Mouse (Mus musculus): ENCODE data around the gene Fdxr. TPM values are rescaled to one million over a fixed set of nuclear protein-coding genes. Genes with fewer than 3 reads are reported as not detected.

Fdxr gene
- polyA plus RNA-seq, 1 experiment from 2014 or later, result 15.2 TPM

DNA sequence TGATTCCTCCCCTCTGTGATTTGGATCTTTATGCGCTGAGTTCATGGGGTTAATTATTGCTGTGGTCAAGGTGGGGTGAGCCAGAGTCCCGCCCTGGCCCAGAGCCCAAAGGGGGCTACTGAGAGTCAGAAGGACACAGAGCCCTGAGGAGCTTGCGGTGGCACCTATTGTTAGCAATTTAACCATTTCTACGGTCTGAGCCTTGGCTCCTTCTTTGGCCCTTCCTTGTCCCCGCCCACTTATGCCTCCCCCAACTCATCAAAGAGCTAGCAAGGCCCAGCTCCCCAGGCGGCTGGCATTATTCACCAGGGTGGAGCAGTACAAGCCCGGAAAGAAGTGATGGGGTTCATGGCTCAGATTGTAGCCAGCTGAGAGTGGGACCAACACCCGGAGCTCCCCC, 30.0 kb upstream of the Fdxr start, which contains the start of gene Otop2:
Gene Otop2 (plus strand): TSS at position 301 of the 400 bp plus-strand sequence.
- Histone ChIP-seq H3K27me3 (ENCODE audit: control insufficient read depth, insufficient read depth, low read length) (0 out of 2 replicates have a peak, but pooled peaks cover 3% of the 10 kb centered on the region), H3K4me2 (replicated peaks) (no peak within 1 kb of the TSS), H3K27ac (no peak within 1 kb of the TSS), H3K4me1 (replicated peaks; ENCODE audit: control insufficient read depth, insufficient read depth, low read length) (no peaks in the 10 kb centered on the region), H3K9me3 (ENCODE audit: control insufficient read depth, low read length) (no peaks in the 10 kb centered on the region), H3K36me3 (replicated peaks; ENCODE audit: control insufficient read depth, insufficient read depth) (no peaks in the 10 kb centered on the region), H3K9ac (no peak within 1 kb of the TSS), H3K4me3 (replicated peaks; ENCODE audit: low read length) (no peak within 1 kb of the TSS)
- no peak for ATAC-seq (ENCODE audit: low FRiP score)
- no peak for DNase-seq (ENCODE audit: low spot score)
- 12% methylated on average over 8 of the region's 8 CpGs for WGBS

- 81% methylated on average over 8 of the region's 8 CpGs for WGBS
- Histone ChIP-seq H3K27ac (no peak overlapping the region), H3K27me3 (ENCODE audit: control insufficient read depth, insufficient read depth, low read length) (0 out of 2 replicates have a peak, but pooled peaks cover 6% of the 10 kb centered on the region), H3K4me1 (replicated peaks; ENCODE audit: control insufficient read depth, insufficient read depth, low read length) (no peaks in the 10 kb centered on the region), H3K36me3 (replicated peaks; ENCODE audit: control insufficient read depth, insufficient read depth) (no peaks in the 10 kb centered on the region), H3K9me3 (ENCODE audit: control insufficient read depth, low read length) (0 out of 2 replicates have a peak, but pooled peaks cover 2% of the 10 kb centered on the region), H3K4me2 (replicated peaks) (no peak overlapping the region), H3K9ac (no peak overlapping the region), H3K4me3 (replicated peaks; ENCODE audit: low read length) (no peak overlapping the region)
- ATAC-seq (ENCODE audit: low FRiP score) (no peak), DNase-seq (ENCODE audit: low spot score) (no peak)
These were observed 26.3 kb upstream of the Fdxr start for GRCm38 (mm10) chr11:115303167-115303566.

DNA sequence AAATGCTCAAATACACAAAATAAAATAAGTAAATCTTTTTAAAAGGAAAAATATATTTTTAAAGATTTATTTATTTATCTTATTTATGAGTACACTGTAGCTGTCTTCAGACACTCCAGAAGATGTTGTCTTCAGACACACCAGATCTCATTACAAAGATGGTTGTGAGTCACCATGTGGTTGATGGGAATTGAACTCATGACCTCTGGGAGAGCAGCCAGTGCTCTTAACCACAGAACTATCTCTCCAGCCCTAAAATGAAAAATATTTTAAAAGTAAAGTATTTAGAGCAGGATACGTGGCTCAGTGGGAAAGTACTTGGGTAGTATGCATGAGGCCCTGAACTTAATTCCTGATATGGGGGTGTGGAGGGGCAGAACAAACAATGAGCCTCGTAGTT, 24.5 kb upstream of the Fdxr start:
- H3K4me3 ChIP-seq (replicated peaks; ENCODE audit: low read length), result no peak overlapping the region
- no peak overlapping the region for H3K27ac ChIP-seq
- no peak for DNase-seq (ENCODE audit: low spot score)
- peaks cover 9% of the 10 kb centered on the region; the same call in 1 of the 2 replicates for H3K27me3 ChIP-seq (ENCODE audit: control insufficient read depth, insufficient read depth, low read length)
- ATAC-seq (ENCODE audit: low FRiP score), result no peak
- peaks cover 6% of the 10 kb centered on the region for H3K4me1 ChIP-seq (replicated peaks; ENCODE audit: control insufficient read depth, insufficient read depth, low read length)
- no peak overlapping the region for H3K4me2 ChIP-seq (replicated peaks)
- H3K36me3 ChIP-seq (replicated peaks; ENCODE audit: control insufficient read depth, insufficient read depth), result no peaks in the 10 kb centered on the region
- H3K9me3 ChIP-seq (ENCODE audit: control insufficient read depth, low read length), result 0 out of 2 replicates have a peak, but pooled peaks cover 2% of the 10 kb centered on the region
- WGBS, result 91% methylated on average over 2 of the region's 2 CpGs
- no peak overlapping the region for H3K9ac ChIP-seq

DNA sequence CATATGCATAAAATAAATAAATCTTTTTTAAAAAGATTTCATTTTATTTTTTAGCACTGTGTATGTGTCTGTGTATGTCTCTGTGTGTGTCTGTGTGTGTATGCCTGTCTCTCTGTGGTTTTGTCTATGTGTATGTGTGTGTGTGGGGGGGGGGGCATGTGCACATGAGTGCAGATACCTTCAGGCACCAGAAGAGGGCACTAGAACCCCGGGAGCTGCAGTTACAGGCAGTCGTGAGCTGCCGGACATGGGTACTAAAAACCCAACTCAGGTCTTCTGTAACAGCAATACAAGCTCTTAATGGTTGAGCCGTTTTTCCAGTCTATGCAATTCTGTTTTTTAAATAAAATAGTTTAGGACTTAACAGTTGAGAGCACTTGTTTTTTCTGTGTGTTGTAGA, 23.9 kb upstream of the Fdxr start:
- Histone ChIP-seq H3K27ac (no peak overlapping the region), H3K4me2 (replicated peaks) (no peak overlapping the region), H3K9ac (no peak overlapping the region), H3K36me3 (replicated peaks; ENCODE audit: control insufficient read depth, insufficient read depth) (no peaks in the 10 kb centered on the region), H3K27me3 (ENCODE audit: control insufficient read depth, insufficient read depth, low read length) (peaks cover 11% of the 10 kb centered on the region; the same call in 1 of the 2 replicates), H3K9me3 (ENCODE audit: control insufficient read depth, low read length) (0 out of 2 replicates have a peak, but pooled peaks cover 2% of the 10 kb centered on the region), H3K4me3 (replicated peaks; ENCODE audit: low read length) (no peak overlapping the region), H3K4me1 (replicated peaks; ENCODE audit: control insufficient read depth, insufficient read depth, low read length) (peaks cover 6% of the 10 kb centered on the region)
- ATAC-seq (ENCODE audit: low FRiP score), result no peak
- 85% methylated on average over 4 of the region's 4 CpGs for WGBS
- no peak for DNase-seq (ENCODE audit: low spot score)

DNA sequence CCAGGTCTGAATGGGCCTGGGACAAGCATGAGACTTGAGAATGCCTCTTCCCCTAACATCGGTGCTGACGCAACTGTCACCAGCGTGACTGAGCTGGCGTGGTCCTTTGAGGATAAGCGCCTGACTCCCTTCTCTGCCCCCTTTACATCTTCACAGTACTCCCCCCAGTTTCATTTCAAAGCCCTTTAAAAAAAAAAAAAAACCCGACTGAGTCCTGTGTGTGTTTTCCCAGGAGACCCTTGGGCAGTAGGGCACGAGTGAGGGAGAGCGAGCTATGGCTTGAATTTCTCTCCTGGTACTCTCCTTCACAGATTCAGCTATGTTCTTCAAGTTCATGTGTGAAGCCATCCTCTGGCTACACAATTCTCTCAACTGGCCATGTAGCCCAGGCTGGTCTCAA, 21.3 kb upstream of the Fdxr start:
- Histone ChIP-seq H3K4me1 (replicated peaks; ENCODE audit: control insufficient read depth, insufficient read depth, low read length) (peaks cover 6% of the 10 kb centered on the region), H3K9ac (no peak overlapping the region), H3K9me3 (ENCODE audit: control insufficient read depth, low read length) (0 out of 2 replicates have a peak, but pooled peaks cover 2% of the 10 kb centered on the region), H3K27ac (no peak overlapping the region), H3K4me3 (replicated peaks; ENCODE audit: low read length) (no peak overlapping the region), H3K36me3 (replicated peaks; ENCODE audit: control insufficient read depth, insufficient read depth) (no peaks in the 10 kb centered on the region), H3K4me2 (replicated peaks) (peak overlapping the region; percentile 86), H3K27me3 (ENCODE audit: control insufficient read depth, insufficient read depth, low read length) (peaks cover 11% of the 10 kb centered on the region; the same call in 1 of the 2 replicates)
- no peak for ATAC-seq (ENCODE audit: low FRiP score)
- DNase-seq (ENCODE audit: low spot score), result no peak
- WGBS, result 66% methylated on average over 8 of the region's 8 CpGs

DNA sequence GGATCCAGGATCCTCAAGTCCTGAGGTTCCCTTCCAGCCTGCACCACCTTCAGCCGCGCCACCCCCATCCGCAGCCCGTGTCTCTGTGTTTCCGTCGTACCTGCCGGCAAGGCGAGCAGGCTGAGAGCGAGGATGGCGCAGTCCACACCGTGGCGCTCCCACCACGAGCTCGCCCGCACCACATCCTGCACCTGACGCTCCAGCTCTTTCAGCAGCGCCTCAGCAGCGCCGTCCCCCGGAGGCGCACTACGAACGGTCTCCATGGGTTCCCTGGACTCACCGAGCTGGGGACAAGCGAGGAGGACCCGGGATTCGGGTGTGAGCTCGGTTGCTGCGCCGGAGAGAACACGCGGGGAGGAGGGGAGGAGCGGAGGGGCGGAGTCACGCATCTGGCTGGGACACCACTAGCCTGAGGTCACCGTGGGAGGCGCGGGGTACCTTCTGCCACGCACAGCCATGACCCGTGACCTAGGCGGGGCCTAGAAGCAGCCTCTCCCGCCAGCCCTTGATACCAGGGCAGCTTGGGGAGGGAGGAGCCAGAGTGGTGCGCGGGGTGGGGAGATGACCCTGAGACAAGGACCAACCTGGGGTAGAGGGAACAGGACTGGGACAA, 20.5 kb upstream of the Fdxr start, which contains the start of gene Fads6:
Gene Fads6 (minus strand): TSS at position 450 of the 613 bp plus-strand sequence.
- peak; percentile 80 for ATAC-seq (ENCODE audit: low FRiP score)
- DNase-seq (ENCODE audit: low spot score), result peak; percentile 73
- H3K27ac ChIP-seq, result peak within 1 kb of the TSS; percentile 53; the same call in 1 of the 2 replicates
- H3K9ac ChIP-seq, result peak within 1 kb of the TSS; percentile 77
- WGBS, result 2% methylated on average over 44 of the region's 44 CpGs
- peaks cover 6% of the 10 kb centered on the region for H3K4me1 ChIP-seq (replicated peaks; ENCODE audit: control insufficient read depth, insufficient read depth, low read length)
- peaks cover 11% of the 10 kb centered on the region; the same call in 1 of the 2 replicates for H3K27me3 ChIP-seq (ENCODE audit: control insufficient read depth, insufficient read depth, low read length)
- 0 out of 2 replicates have a peak, but pooled peaks cover 2% of the 10 kb centered on the region for H3K9me3 ChIP-seq (ENCODE audit: control insufficient read depth, low read length)
- peak within 1 kb of the TSS; percentile 49 for H3K4me3 ChIP-seq (replicated peaks; ENCODE audit: low read length)
- peak within 1 kb of the TSS; percentile 86 for H3K4me2 ChIP-seq (replicated peaks)
- H3K36me3 ChIP-seq (replicated peaks; ENCODE audit: control insufficient read depth, insufficient read depth), result no peaks in the 10 kb centered on the region

DNA sequence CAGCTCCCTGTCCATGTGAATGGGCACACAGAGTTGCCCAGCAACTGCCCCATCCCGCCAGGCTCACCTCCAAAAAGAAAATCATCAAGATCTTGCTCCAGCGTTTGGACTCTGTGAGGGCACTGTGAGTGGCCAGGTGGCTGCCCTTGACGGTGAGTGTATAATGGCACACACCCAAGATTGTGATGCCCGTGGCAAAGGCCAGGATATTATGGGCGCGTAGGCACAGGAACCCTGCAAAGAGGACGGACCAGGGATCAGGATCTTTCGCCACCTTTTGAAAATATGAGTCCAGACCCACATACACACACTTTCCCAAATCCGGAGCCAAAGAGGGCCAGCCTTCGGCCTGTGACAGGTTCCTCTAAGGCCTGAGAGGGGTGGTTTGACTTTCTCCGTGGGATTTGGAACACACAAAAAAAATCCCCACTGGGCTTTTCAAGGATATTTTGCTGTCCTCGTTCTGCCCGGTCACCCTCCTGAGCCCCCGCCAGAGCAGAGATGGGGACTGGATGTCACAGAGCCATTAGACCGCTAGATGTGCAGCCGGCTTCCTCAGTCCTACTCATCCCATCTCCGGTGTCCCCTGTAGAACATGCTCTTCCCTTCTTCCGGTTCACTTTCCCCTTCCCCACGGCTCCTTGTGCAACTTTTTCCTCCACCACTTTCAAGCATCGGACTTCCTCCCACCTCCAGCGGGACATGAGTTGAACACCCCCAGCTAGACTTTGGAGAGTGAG, 19.8 kb upstream of the Fdxr start:
- Histone ChIP-seq H3K4me3 (replicated peaks; ENCODE audit: low read length) (peak overlapping the region; percentile 49), H3K4me2 (replicated peaks) (peak overlapping the region; percentile 86), H3K36me3 (replicated peaks; ENCODE audit: control insufficient read depth, insufficient read depth) (no peaks in the 10 kb centered on the region), H3K27ac (no peak overlapping the region), H3K9me3 (ENCODE audit: control insufficient read depth, low read length) (0 out of 2 replicates have a peak, but pooled peaks cover 2% of the 10 kb centered on the region), H3K4me1 (replicated peaks; ENCODE audit: control insufficient read depth, insufficient read depth, low read length) (peaks cover 6% of the 10 kb centered on the region), H3K27me3 (ENCODE audit: control insufficient read depth, insufficient read depth, low read length) (peaks cover 11% of the 10 kb centered on the region; the same call in 1 of the 2 replicates), H3K9ac (peak overlapping the region; percentile 77)
- no peak for ATAC-seq (ENCODE audit: low FRiP score)
- WGBS, result 54% methylated on average over 21 of the region's 21 CpGs
- DNase-seq (ENCODE audit: low spot score), result no peak

- H3K27ac ChIP-seq, result no peak overlapping the region
These were observed 19.1 kb upstream of the Fdxr start for GRCm38 (mm10) chr11:115295939-115296338.

More at GRCm38 (mm10) chr11:115295939-115296338, 19.1 kb upstream of the Fdxr start:
- WGBS, result 91% methylated on average over 11 of the region's 11 CpGs
- ATAC-seq (ENCODE audit: low FRiP score) (no peak), DNase-seq (ENCODE audit: low spot score) (no peak)
- H3K9me3 ChIP-seq (ENCODE audit: control insufficient read depth, low read length), result 0 out of 2 replicates have a peak, but pooled peaks cover 2% of the 10 kb centered on the region
- peak overlapping the region; percentile 86; the same call in 1 of the 2 replicates for H3K4me2 ChIP-seq (replicated peaks)
- peaks cover 6% of the 10 kb centered on the region for H3K4me1 ChIP-seq (replicated peaks; ENCODE audit: control insufficient read depth, insufficient read depth, low read length)
- no peak overlapping the region for H3K4me3 ChIP-seq (replicated peaks; ENCODE audit: low read length)
- peaks cover 11% of the 10 kb centered on the region; the same call in 1 of the 2 replicates for H3K27me3 ChIP-seq (ENCODE audit: control insufficient read depth, insufficient read depth, low read length)
- no peak overlapping the region for H3K9ac ChIP-seq
- H3K36me3 ChIP-seq (replicated peaks; ENCODE audit: control insufficient read depth, insufficient read depth), result no peaks in the 10 kb centered on the region

All from hindbrain, embryonic 14.5 days (tissue).